Mouse (Mus musculus) C2C12 (cell line): ENCODE measurements around the gene Stard3.

Experiments
- CEBPB ChIP-seq: IDR thresholded peaks from one replicate; pipeline ENCODE4 v1.6.1; 2011; ENCODE audit warnings: low read depth, mild to moderate bottlenecking, control low read depth, moderate library complexity
- CTCF ChIP-seq: IDR thresholded peaks from one replicate; pipeline ENCODE4 v1.5.1; 2011; ENCODE audit not compliant: control insufficient read depth, insufficient read depth, insufficient read length
- MAX ChIP-seq: IDR thresholded peaks from one replicate; pipeline ENCODE4 v1.6.1; 2011; ENCODE audit warnings: mild to moderate bottlenecking, control low read depth
- MYOG ChIP-seq: IDR thresholded peaks from one replicate; pipeline ENCODE4 v1.6.1; 2011; ENCODE audit not compliant: control insufficient read depth, insufficient read length; ENCODE audit errors: extremely low read depth
- USF1 ChIP-seq: IDR thresholded peaks from one replicate; pipeline ENCODE4 v1.6.1; 2011; ENCODE audit warnings: low read depth, mild to moderate bottlenecking, control low read depth, moderate library complexity

DNA sequence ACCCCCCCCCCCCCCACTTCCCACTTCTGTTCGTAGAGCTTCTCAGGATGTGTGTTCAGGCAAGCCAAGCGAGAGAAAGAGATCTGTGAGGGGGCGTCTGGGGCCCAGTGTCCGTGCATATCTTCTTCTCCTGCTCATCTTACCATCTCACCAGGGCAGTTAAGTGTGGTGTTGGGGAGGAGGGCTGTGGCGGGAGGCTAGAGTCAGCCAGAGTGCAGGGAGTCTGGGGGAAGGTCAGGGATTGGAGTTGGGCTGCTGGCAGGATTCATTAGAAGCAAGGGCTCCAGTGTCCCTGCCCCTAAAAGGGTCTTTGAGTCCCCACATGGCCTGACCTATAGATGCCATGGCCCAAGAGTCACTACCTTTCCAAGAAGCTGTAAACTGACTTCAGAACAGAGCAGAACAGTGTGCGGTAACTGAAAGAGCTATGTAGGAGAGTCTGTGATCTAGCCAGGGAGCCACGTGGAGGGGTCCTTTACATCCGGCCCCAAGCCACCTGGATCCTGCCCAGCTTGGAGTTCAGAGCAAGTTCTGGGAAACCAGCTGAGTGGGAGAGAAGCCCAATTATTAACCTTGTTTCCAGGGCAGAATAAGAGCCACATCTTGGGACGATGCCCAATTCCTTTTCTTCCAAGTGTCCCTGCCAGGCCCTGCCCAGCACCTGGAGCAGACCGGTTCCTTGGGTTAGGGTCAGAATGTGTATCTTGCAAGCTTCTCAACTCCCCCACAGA, 34.9 kb upstream of the Stard3 start:
- TF ChIP-seq CTCF (no peak), MAX (no peak), MYOG (no peak), USF1 (no peak), CEBPB (no peak)
